Mouse (Mus musculus): ENCODE data around the gene Fgg. TPM values are rescaled to one million over a fixed set of nuclear protein-coding genes. Genes with fewer than 3 reads are reported as not detected.

The Fgg gene
- total RNA-seq, 2 experiments from 2014 or later: 0.36 TPM; not detected in 1

- intact Hi-C loops (cut with DNase I): no loop called here
These were observed 18.2 kb downstream of the Fgg start, which contains the start of gene Fga for GRCm38 (mm10) chr3:83025475-83026301. TSS of gene Fga (plus strand) at chr3:83026076.

DNA sequence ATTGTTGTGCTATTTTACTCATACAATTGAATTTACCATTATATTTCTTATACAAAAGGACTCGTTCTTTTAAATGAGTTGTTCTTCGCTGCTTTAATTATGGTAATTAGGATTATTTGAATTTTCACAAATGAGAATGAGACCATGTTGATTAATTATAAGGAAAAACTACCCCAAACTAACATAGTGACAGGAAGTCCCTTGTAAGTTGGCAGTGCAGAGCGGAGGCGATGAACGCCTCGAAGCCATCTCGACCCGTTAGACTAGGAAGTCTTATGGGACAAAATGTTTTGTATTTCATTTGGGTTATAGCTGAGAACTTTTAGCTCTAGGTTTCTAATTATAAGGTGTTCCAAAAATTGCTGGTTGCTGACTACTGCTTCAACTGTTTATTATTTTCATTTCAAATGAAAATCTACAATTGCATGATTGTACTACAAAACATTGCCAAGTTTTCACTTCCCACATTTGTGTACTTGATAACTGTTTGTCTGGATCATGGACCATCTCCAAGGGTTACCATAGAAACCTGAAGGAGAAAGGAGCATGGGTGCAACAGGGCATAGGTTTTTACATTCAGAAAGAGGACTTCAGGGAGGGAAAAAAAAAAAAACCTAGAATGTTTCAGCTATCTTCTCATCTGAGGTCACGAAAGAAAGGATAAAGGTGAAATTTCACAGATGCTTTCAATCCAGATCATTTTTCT, 20.2 kb downstream of the Fgg start:
- intact Hi-C loops (cut with DNase I): no loop called here
- no peak for DNase-seq

More at GRCm38 (mm10) chr3:83025475-83026301, 18.2 kb downstream of the Fgg start, which contains the start of gene Fga:
- DNase-seq: no peak

GRCm38 (mm10) chr3:83030331-83030730, 22.8 kb downstream of the Fgg start:
- intact Hi-C loops (cut with DNase I): no loop called here
- DNase-seq: no peak

DNA sequence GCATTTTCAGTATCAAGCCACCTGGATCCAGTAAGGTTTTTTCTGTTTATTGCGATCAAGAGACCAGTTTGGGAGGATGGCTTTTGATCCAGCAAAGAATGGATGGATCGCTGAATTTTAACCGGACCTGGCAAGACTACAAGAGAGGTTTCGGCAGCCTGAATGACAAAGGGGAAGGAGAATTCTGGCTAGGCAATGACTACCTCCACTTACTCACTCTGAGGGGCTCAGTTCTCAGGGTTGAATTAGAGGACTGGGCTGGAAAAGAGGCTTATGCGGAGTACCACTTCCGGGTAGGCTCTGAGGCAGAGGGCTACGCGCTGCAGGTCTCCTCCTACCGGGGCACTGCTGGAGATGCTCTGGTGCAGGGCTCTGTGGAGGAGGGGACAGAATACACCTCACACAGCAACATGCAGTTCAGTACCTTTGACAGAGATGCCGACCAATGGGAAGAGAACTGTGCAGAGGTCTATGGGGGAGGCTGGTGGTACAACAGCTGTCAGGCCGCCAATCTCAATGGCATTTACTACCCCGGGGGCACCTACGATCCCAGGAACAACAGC, 25.3 kb downstream of the Fgg start:
- no peak for DNase-seq
- intact Hi-C loops (cut with DNase I): no loop called here

DNA sequence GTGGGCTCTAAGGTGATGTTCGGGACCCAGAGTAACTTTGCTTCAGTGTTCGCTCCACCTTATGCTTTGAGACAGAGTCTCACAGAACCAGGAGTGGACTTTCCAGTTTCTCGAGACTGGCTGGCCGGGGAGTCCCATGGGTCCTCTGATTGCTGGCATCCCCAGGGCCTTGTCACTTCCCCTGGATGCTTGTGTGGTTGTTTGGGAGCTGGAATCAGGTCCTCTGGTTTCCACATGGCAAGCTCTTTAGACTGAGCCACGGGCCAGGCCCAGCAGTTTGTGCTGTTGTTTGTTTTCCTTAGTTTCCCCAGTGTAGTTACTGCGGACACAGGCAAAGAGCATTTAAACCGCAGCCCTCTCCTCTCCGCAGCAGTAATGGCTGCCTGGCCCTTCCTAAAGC, 26.3 kb downstream of the Fgg start:
- intact Hi-C loops (cut with DNase I): no loop called here
- no peak for DNase-seq

DNA sequence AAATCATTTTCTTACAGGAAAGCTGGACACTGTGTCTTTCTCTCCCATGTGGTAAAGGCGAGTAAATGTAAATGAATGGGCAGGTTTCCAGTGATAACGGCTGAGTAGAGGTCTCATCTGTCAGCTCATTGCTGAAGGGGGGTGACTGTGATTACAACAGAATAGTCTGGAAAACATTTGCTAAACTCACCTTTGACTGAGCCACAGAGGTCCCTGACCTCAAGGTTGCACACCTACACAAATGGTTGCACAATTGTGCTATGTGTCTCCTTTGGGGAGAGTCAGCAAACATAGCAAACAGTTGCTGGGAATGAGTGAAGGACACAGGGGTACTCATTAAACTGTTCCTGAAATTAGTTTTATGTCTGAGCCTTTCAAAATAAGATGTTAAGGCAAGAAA, 31.3 kb downstream of the Fgg start:
- no peak for DNase-seq
- intact Hi-C loops (cut with DNase I): no loop called here

GRCm38 (mm10) chr3:83039666-83040065, 32.1 kb downstream of the Fgg start:
- intact Hi-C loops (cut with DNase I): loop anchor here (10.0 kb wide), 1 partner anchor 165 kb away; the partner anchor contains the start of gene Rbm46
- DNase-seq: no peak

GRCm38 (mm10) chr3:83042451-83042850, 34.9 kb downstream of the Fgg start:
- intact Hi-C loops (cut with DNase I): loop anchor here (10.0 kb wide), 1 partner anchor 168 kb away; the partner anchor contains the start of gene Rbm46
- no peak for DNase-seq

- intact Hi-C loops (cut with DNase I): loop anchor here (10.0 kb wide), 1 partner anchor 172 kb away; the partner anchor contains the start of gene Rbm46
- no peak for DNase-seq
These were observed 39.1 kb downstream of the Fgg start for GRCm38 (mm10) chr3:83046649-83047048.

GRCm38 (mm10) chr3:83049680-83050079, 42.2 kb downstream of the Fgg start, which contains the start of gene Fgb:
TSS of gene Fgb (minus strand) at chr3:83049863.
- intact Hi-C loops (cut with DNase I): loop anchor here (10.0 kb wide), 2 partner anchors 175 to 685 kb away; partner anchors contain the start of gene Rbm46
- no peak for DNase-seq

GRCm38 (mm10) chr3:83050661-83051060, 43.1 kb downstream of the Fgg start:
- DNase-seq: no peak
- intact Hi-C loops (cut with DNase I): loop anchor here (10.0 kb wide), 1 partner anchor 686 kb away; no protein-coding TSS in a partner anchor

GRCm38 (mm10) chr3:83052102-83052501, 44.6 kb downstream of the Fgg start:
- intact Hi-C loops (cut with DNase I): loop anchor here (10.0 kb wide), 1 partner anchor 687 kb away; no protein-coding TSS in a partner anchor
- no peak for DNase-seq

DNA sequence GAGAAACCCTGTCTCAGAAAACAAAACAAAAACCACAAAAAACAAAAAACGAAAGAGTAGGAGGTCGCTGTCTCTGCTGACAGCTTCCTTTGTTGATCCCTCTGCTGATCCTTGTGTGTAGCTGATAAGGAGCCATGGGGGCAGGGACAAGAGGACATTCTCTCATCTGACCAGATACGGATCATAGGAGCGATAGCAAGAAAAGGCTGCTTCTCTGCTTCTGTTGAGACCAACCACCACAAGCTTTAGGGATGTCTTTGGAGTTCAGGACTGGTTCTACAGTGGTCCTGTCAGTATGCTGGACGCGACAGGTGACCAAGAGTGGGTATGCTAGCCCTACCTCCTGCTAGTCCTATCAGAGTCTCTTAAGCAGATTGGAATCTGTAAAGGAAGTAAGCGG, 45.6 kb downstream of the Fgg start:
- no peak for DNase-seq
- intact Hi-C loops (cut with DNase I): loop anchor here (10.0 kb wide), 1 partner anchor 688 kb away; no protein-coding TSS in a partner anchor

DNA sequence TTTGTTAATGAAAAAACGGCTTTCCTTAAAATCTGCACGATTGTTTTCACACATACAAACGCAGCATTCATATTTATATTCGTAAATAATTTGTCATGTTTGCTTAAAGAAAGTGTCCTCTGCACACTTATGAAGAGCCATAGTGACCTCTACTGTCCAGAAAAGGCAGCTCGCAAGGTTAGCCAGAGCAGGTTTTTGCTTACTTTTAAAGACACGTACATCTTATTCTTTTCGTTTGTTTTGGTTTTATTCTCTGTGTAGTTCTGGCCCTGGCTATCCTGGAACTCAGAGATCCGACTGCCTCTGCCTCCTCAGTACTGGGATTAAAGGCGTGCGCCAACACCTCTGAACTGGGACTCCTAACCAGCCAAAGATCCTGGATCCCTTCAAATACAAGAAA, 46.2 kb downstream of the Fgg start:
- intact Hi-C loops (cut with DNase I): loop anchor here (1.0 to 10.0 kb wide), 2 partner anchors 54 to 689 kb away; no protein-coding TSS in a partner anchor
- no peak for DNase-seq

- intact Hi-C loops (cut with DNase I): loop anchor here (1.0 to 10.0 kb wide), 2 partner anchors 55 to 690 kb away; no protein-coding TSS in a partner anchor
- DNase-seq: no peak
These were observed 47.2 kb downstream of the Fgg start for GRCm38 (mm10) chr3:83054759-83055158.

- intact Hi-C loops (cut with DNase I): loop anchor here (10.0 kb wide), 1 partner anchor 691 kb away; no protein-coding TSS in a partner anchor
- DNase-seq: peak; percentile 98 to 99
These were observed 47.9 kb downstream of the Fgg start, which contains the start of gene Plrg1 for GRCm38 (mm10) chr3:83055281-83056038. TSS of gene Plrg1 (plus strand) at chr3:83055522.

- intact Hi-C loops (cut with DNase I): loop anchor here (10.0 kb wide), 1 partner anchor 692 kb away; no protein-coding TSS in a partner anchor
- no peak for DNase-seq
These were observed 49.5 kb downstream of the Fgg start for GRCm38 (mm10) chr3:83057046-83057445.

All from gastrocnemius, postnatal 36 days (tissue).